Mouse (Mus musculus) neural tube, embryonic 10.5 days (tissue): ENCODE data around the gene Polg.

Experiments used
- DNase-seq: peaks from one replicate; pipeline ENCODE4 v3.0.0-alpha.2; 2017; ENCODE audit warnings: low spot score; ENCODE audit errors: extremely low spot score

Gene Polg

DNA sequence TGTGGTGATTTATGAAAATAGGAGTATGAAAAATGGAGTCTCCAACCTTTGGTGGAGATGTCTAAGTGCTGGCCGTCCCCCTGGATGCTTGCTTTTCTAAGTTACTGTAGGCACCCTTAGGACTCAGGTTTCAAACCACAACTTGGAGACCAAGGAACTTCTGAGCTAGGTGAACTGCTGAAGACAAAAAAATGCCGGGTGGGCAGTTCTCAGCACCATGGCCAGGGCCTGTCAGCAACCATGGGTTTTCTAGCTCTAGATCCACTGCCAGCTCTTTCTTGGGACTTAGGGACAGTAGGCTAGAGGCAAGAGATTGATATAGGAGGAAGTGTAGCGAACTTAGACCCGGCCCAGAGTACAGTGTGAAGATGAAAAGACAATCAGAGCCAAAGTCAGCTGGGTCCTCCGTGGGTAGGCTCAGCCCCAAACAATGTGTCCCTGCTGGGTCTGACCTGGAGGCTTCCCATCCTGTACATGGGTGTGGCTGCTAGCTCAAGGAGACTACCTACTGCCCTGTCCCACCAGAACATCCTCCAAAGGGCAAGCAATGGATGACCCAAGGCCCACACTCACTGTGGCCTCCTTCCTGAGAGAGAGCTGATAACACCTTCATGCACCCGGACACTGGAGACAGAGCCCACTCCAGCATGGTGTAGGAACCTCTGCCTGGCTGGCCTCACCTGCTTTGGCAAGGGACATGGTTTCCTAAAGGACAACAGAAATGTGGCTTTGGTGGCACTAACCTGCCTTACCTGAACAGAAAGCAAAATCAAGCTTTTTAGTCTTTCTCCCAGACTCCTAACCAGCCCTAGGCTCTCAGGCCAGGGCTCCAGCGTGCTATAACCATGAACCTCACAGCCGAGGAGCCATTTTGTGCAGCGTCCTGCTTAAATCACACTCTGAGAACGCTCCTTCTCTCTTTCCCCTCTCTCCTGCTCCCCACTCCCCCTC is 36.3 kb upstream of the Polg start:
- no peak for DNase-seq

- DNase-seq = no peak
Measured at GRCm38 (mm10) chr7:79501581-79502031, 35.4 kb upstream of the Polg start.

GRCm38 (mm10) chr7:79500681-79501306 is 34.6 kb upstream of the Polg start:
- no peak for DNase-seq

DNA sequence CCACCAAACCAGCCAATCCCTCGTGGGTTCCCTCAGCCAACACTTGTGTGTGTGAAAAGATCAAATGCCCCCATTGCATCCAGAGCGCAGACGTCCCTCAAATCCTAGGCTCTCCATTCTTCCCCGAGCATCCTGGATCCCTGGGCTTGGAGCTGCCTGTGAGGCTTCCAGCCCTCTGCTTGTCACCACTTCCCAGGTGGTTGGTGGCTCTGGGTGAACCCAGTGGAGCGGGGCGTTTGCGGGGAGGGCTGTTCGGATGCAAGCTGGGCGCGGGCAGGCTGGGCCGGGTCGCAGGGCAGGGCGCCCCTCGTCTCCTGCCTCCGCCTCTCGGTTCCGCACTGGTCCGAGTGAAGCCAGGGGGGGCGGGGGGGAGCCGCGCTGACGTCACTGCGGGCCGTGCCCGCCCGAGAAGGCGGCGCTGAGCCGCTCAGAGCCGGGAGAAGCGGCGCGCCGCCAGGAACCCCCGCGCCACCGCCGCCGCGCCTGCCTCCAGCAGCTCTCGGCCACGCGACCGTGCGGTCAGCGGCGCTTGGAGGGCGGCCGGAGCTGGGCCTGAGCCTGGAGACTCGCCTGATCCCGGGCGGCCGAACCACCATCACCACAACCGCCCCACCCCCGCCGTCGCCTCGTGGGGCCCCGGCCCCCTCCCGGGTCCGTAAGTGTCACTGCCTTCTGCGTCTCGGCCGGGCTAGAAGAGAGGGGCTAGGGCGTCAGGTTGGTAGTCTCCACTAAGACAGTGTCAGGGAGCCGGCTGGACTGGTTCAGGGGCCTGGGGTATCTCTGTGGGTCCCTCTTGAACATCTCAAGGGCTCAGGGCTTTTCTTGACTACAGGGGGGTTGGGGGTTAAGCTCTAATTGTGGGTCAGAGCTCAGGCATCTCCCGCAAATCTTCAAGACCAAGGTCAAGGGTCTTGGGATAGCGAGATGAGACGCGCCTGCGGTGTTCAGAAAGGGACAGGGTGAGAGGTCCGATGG is 33.7 kb upstream of the Polg start:
- peak; percentile 77 for DNase-seq

DNA sequence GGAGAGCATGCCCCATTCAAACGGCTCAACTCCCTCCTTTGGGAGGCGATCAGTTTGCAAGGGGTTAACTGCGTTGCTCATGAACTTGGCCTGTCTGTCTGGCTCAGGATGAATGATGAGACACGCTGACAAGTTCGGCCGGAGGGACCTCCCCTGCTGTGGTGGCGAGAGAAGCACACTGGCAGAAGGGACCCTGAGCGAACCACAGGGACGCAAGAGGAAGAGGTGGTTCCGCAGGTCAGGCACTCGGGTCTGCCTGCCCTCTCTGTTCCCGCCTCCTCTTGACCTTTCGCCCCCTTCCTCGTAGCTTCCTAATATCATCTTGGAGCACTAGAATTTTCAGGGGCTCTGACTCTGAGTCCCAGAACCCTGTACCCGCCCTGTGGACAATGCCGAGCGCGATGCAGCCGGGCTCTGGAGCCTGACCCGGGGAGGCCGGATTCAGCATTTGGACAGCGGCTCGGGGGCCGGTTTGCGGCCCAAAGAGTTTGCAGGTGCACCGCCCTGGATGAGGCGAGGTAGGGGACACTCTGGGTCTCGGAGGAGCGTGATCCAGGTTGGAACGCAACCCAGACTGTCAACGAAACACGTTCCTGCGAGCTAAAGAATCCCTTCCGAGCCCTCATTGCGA is 32.9 kb upstream of the Polg start:
- peak; percentile 79 for DNase-seq

- peak; percentile 36 for DNase-seq
Measured at GRCm38 (mm10) chr7:79498356-79498755, 32.2 kb upstream of the Polg start.

DNA sequence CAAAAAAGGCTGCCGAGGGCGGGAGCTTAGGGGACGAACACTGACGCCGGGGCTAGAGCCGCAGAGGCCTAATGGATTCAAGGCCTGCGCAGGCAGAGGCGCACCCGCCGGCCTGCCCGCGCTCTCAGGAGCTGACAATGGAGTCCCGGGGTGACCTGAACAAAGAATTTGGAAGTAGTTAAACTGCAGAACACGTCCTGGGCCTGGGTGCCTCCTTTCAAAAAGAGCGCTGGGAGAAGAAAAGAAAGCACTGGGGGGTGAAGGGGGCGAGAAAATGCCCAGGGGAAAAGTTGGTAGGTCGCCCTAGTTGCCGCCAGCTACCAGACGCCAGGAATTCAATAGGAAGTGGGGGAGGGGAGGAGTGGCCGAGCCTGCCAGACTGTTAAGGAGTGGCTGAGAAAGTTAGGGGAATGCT is 31.5 kb upstream of the Polg start:
- peak; percentile 73 for DNase-seq

DNA sequence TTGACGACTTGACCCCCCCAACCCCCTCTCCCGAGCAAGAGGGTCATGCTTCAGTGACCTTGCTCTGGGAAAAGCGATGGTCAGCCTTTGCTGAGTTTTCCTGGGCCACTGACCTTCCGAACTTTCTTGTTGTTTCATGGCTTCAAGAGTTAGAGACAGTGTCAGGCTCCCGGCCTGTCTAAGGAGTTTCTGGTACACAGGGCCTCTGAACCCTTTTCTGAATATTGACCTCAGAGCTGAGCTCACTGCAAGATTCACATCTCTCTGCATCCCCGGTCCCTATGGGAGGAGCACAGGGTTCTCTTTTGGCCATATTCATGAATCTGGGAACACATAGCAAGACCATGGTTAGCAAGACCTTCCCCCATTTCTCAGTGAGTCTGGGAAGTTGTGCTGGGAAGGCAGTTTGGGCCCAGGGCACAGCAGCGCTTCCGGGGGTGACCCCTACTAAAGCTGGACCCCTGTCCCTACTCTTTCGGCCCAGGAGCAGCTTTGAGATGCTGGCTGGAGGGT is 30.7 kb upstream of the Polg start:
- DNase-seq = peak; percentile 54

DNA sequence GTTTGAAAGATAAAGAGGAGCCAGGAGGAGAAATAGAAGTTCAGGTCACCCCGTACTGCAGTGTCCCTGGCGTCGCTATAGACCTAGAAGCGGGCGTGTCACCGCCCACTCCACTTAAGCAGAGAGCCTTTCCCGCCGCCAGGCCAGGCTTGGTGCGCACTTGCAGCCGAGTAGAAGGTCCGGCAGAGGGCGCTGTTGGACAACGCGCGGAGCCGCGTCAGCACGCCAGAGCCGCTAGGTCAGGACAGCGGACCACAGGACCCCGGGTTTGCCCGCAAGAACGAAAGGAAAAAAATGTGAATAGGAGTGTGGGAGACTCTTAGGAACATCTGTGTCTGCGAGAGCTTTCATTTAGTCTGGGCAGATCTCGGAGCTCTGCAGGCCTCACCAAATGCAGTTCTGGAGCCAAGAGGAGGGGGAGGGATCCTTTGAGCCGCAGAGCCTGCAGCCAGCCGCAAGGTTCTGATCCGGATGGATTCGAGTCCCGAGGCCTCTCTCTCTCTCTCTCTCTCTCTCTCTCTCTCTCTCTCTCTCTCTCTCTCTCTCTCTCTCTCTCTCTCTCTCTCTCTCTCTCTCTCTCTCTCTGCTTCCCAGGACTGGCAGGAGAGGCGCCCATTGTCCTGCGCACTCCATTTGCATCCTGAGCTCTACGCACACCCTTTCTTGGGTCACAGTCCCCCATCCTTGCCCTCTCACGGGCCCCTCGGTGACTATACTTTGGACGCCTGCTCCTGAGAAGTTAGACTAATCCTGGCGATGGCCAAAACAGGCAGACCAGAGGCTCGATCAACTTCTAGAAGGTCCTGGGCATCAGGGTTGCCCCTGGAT is 30.0 kb upstream of the Polg start:
- peak; percentile 91 for DNase-seq

GRCm38 (mm10) chr7:79493915-79494314 is 27.8 kb upstream of the Polg start:
- DNase-seq = peak; percentile 68

DNA sequence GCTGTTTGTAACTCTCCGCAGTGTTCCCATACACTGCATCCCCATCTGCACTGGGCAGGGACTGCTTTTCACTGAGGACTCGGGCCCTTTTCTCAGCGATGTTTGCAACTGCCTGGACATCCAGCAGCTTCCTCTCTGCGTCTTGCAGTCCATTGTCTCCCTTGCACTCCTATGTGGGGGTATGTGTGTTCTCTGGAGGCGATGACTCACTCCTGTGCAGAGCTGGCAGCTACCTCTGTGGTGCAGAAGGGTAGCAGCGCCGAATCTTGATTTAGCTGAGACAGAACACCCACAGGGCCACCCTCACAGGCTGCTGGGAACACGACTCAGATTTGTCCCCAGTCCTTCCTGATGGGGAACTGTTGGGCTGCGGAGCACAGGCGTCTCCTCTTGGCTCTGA is 20.4 kb upstream of the Polg start:
- DNase-seq = no peak

DNA sequence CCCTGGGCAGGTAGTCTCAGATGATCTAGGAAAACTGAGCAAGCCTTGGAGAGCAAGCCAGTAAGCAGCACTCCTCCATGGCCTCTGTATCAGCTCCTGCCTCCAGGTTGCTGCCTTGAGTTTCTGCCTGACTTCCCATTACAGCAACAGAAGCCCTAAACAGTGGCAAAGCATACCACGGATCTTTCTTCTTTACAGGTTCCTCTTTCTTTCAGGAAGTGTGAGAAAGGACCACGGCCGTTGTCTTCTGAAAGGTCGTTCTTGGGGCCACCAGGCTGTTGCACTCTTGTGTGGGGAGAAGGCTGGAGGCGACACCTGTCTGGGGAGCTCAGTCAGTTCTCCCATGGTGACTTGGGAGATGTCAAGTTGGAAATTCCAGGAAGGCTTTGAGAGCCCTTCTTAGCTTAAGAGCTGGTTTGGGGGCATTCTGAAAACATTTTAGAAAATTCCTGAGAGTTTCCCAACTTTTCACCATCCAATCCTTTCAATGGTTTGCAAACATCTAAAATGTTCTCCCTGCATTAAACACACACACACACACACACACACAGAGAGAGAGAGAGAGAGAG is 8.8 kb upstream of the Polg start:
- no peak for DNase-seq

DNA sequence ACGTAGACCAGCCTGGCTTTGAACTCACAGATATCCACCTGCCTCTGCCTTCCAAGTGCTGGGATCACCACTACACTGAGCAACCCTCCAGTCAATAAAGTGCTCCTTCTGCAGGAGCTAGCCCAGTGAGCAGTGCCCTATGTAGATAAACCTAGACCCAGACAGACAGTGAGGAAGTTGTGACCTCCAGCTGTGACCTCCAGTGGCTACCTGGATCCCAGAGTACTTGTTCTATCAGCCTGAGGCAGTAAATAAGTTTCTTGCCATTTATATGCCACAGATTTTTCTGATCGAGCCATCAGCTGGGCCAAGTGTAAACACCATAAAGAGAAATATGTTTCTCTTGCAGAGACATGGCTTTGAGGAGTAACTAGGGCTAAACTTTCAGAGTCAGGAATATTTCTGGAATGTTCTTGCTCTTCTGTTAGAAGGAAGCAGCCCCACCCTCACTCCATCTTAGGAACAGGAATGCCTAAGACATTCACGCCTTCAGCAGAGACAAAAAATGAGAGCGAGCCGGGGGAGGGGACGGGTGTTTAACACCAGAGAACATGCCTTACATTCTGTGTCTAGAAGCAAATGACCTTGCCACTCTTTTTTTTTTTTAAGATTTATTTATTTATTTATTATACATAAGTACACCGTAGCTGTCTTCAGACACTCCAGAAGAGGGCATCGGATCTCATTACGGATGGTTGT is 7.5 kb upstream of the Polg start:
- no peak for DNase-seq

- DNase-seq = no peak
Measured at GRCm38 (mm10) chr7:79472792-79473191, 6.6 kb upstream of the Polg start.

- DNase-seq = no peak
Measured at GRCm38 (mm10) chr7:79471436-79471835, 5.3 kb upstream of the Polg start.

GRCm38 (mm10) chr7:79470718-79471117 is 4.6 kb upstream of the Polg start:
- DNase-seq = no peak

- no peak for DNase-seq
Measured at GRCm38 (mm10) chr7:79469766-79470165, 3.6 kb upstream of the Polg start.

GRCm38 (mm10) chr7:79468994-79469393 is 2.8 kb upstream of the Polg start:
- DNase-seq = no peak

GRCm38 (mm10) chr7:79467951-79468350 is 1.8 kb upstream of the Polg start:
- peak; percentile 16 for DNase-seq
